Mouse (Mus musculus): ENCODE results near the gene Gnai2. TPM values are rescaled to one million over a fixed set of nuclear protein-coding genes. Genes with fewer than 3 reads are reported as not detected.
A peak's percentile ranks its signal among the peaks of the same experiment; 100 is the strongest.

Gnai2 gene
- polyA plus RNA-seq, 1 experiment: 1,017 TPM

- TF ChIP-seq CTCF (IDR thresholded peaks at IDR 0.05; ENCODE audit: low read depth, low read length) (peak; percentile 53), POLR2A (IDR thresholded peaks at IDR 0.05; ENCODE audit: borderline replicate concordance, low read depth, low read length) (no peak)
- no peak overlapping the region for H3K4me3 ChIP-seq (ENCODE audit: insufficient read depth, low read length)
- H3K4me1 ChIP-seq (ENCODE audit: control insufficient read depth, insufficient read depth, low read length): peaks cover 71% of the 10 kb centered on the region
- H3K27ac ChIP-seq (ENCODE audit: insufficient read depth, low read depth, low read length): peak overlapping the region; percentile 13; the same call in 1 of the 2 replicates
Measured at GRCm38 (mm10) chr9:107626844-107627277, 8.3 kb downstream of the Gnai2 start.

DNA sequence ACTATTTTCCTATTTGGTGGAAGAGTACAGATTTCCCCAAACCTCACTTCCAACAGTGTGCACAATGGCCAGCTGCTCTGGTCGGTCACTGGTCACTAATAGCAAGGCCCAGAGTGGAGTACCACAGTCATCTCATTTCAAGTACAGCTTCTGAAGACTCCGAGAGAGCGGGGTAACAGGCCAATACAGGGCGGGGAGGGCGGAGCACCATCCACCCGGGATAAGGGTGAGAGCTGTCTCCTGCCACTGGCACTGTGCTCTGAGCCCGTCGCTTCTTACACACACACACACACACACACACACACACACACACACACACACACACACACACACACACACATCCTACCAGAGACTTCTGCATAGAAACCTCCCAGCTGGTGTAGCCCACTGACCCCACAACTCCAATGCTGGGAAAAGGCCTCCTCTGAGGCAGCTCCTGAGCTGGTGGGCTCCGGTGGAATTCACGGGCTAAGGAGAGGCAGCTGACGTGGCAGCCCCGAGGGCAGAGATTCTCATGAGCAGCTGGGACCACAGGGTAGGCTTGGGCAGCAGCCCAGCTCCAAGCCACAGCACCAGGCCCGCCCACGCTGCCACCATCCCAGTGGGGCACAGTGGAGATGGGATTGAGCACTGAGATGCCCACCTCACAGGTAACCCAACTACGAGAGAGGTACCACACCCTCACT is 8.9 kb downstream of the Gnai2 start:
- no peak for TF ChIP-seq POLR2A (IDR thresholded peaks at IDR 0.05; ENCODE audit: borderline replicate concordance, low read depth, low read length)
- Histone ChIP-seq H3K27ac (ENCODE audit: insufficient read depth, low read depth, low read length) (no peak overlapping the region), H3K4me1 (ENCODE audit: control insufficient read depth, insufficient read depth, low read length) (peaks cover 65% of the 10 kb centered on the region), H3K4me3 (ENCODE audit: insufficient read depth, low read length) (no peak overlapping the region)

DNA sequence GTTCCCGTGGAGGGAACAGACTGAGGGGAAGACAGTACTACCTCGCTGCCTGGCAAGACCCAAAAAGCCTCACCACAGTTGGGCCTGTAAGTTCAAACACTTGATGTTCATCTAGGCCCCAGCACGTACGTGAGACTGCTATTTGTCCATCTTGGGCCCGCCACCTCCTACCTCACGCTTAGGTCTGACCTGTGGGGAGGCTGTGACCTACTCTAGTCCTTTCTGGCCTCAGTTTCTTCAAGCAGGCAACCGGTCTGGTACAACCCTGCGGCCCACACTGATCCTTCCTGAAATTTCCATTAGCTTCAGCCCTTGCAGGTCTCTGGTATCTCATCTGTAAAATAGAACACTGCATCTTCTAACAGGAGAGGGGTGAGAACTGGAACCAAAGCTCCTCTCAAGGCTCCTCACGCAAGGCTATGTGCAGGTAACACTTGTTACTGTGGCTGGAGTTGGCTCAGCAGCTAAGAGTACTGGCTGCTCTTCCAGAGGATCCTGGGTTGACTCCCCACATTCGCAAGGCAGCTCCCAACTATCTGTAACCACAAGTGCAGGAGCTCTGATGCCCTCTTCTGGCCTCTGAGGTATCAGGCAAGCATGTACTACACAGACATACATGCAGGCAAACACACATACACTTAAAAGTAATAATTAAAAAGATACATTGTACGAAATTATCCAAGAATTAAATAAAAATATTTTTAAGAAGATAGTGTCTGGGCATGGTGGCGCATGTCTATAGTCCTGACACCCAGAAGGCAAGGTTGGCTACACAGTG is 9.6 kb downstream of the Gnai2 start:
- Histone ChIP-seq H3K4me1 (ENCODE audit: control insufficient read depth, insufficient read depth, low read length) (peaks cover 58% of the 10 kb centered on the region), H3K4me3 (ENCODE audit: insufficient read depth, low read length) (no peak overlapping the region; the same call in 1 of the 2 replicates), H3K27ac (ENCODE audit: insufficient read depth, low read depth, low read length) (peak overlapping the region; percentile 50)
- TF ChIP-seq CTCF (IDR thresholded peaks at IDR 0.05; ENCODE audit: low read depth, low read length): no peak
- no peak for TF ChIP-seq POLR2A (IDR thresholded peaks at IDR 0.05; ENCODE audit: borderline replicate concordance, low read depth, low read length)

DNA sequence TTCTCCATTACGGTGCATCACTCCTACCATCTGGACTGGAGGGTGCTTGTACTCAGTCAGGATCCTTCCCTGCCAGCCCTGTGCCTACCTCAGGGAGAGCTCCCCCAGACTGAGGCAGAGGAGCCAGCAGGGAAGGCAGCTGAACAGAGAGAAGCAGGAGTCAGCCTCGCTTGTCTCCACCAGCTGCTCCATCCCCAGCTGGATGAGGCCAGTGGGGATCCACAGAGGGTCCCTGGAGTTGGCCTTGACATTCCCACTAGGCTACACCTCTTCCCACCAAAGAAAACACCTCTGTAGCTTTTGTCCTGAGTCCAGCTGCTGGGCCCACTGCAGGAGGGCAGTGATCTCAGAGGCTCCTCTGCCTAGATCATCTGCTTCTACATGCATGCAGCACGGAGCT is 10.2 kb downstream of the Gnai2 start:
- Histone ChIP-seq H3K27ac (ENCODE audit: insufficient read depth, low read depth, low read length) (peak overlapping the region; percentile 50), H3K4me3 (ENCODE audit: insufficient read depth, low read length) (peak overlapping the region; percentile 34), H3K4me1 (ENCODE audit: control insufficient read depth, insufficient read depth, low read length) (peaks cover 54% of the 10 kb centered on the region)
- TF ChIP-seq CTCF (IDR thresholded peaks at IDR 0.05; ENCODE audit: low read depth, low read length): no peak

DNA sequence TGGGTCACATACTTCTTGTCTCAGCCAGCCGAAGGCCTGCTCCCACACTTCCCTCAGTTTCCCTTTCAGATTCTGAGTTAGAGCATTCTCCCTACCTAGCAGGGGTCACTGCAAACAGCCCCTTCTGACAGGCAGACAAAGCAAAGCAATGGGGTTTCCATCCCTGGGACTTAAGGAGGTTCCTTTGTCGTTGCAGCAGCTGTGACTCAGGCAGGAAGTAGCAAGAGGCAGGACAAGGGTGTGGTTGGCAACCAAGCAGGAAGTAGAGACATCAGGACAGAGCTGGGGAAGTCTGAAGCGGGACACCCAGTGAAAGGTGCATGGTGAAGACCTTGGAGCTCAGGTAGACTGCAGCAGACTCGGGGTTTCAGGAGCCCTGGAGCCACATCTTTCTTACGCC is 10.6 kb downstream of the Gnai2 start:
- Histone ChIP-seq H3K4me1 (ENCODE audit: control insufficient read depth, insufficient read depth, low read length) (peaks cover 50% of the 10 kb centered on the region), H3K27ac (ENCODE audit: insufficient read depth, low read depth, low read length) (peak overlapping the region; percentile 63), H3K4me3 (ENCODE audit: insufficient read depth, low read length) (peak overlapping the region; percentile 34)
- TF ChIP-seq CTCF (IDR thresholded peaks at IDR 0.05; ENCODE audit: low read depth, low read length) (no peak), POLR2A (IDR thresholded peaks at IDR 0.05; ENCODE audit: borderline replicate concordance, low read depth, low read length) (no peak)

GRCm38 (mm10) chr9:107620954-107621353 is 14.2 kb downstream of the Gnai2 start:
- H3K27ac ChIP-seq (ENCODE audit: insufficient read depth, low read depth, low read length): no peak overlapping the region
- peaks cover 27% of the 10 kb centered on the region for H3K4me1 ChIP-seq (ENCODE audit: control insufficient read depth, insufficient read depth, low read length)
- no peak overlapping the region for H3K4me3 ChIP-seq (ENCODE audit: insufficient read depth, low read length)
- TF ChIP-seq CTCF (IDR thresholded peaks at IDR 0.05; ENCODE audit: low read depth, low read length) (no peak), POLR2A (IDR thresholded peaks at IDR 0.05; ENCODE audit: borderline replicate concordance, low read depth, low read length) (no peak)

GRCm38 (mm10) chr9:107619546-107619879 is 15.7 kb downstream of the Gnai2 start:
- H3K4me3 ChIP-seq (ENCODE audit: insufficient read depth, low read length): no peak overlapping the region
- H3K4me1 ChIP-seq (ENCODE audit: control insufficient read depth, insufficient read depth, low read length): peaks cover 16% of the 10 kb centered on the region
- no peak overlapping the region for H3K27ac ChIP-seq (ENCODE audit: insufficient read depth, low read depth, low read length)
- TF ChIP-seq CTCF (IDR thresholded peaks at IDR 0.05; ENCODE audit: low read depth, low read length) (no peak), POLR2A (IDR thresholded peaks at IDR 0.05; ENCODE audit: borderline replicate concordance, low read depth, low read length) (no peak)

- Histone ChIP-seq H3K27ac (ENCODE audit: insufficient read depth, low read depth, low read length) (no peak overlapping the region), H3K4me3 (ENCODE audit: insufficient read depth, low read length) (no peak overlapping the region), H3K4me1 (ENCODE audit: control insufficient read depth, insufficient read depth, low read length) (peaks cover 12% of the 10 kb centered on the region)
- no peak for TF ChIP-seq CTCF (IDR thresholded peaks at IDR 0.05; ENCODE audit: low read depth, low read length)
- TF ChIP-seq POLR2A (IDR thresholded peaks at IDR 0.05; ENCODE audit: borderline replicate concordance, low read depth, low read length): no peak
Measured at GRCm38 (mm10) chr9:107618778-107619545, 16.2 kb downstream of the Gnai2 start.

GRCm38 (mm10) chr9:107618098-107618497 is 17.1 kb downstream of the Gnai2 start:
- no peak overlapping the region for H3K27ac ChIP-seq (ENCODE audit: insufficient read depth, low read depth, low read length)
- peaks cover 6% of the 10 kb centered on the region for H3K4me1 ChIP-seq (ENCODE audit: control insufficient read depth, insufficient read depth, low read length)
- TF ChIP-seq POLR2A (IDR thresholded peaks at IDR 0.05; ENCODE audit: borderline replicate concordance, low read depth, low read length) (no peak), CTCF (IDR thresholded peaks at IDR 0.05; ENCODE audit: low read depth, low read length) (no peak)
- H3K4me3 ChIP-seq (ENCODE audit: insufficient read depth, low read length): no peak overlapping the region

GRCm38 (mm10) chr9:107617461-107617860 is 17.7 kb downstream of the Gnai2 start:
- Histone ChIP-seq H3K4me3 (ENCODE audit: insufficient read depth, low read length) (no peak overlapping the region), H3K4me1 (ENCODE audit: control insufficient read depth, insufficient read depth, low read length) (peaks cover 9% of the 10 kb centered on the region), H3K27ac (ENCODE audit: insufficient read depth, low read depth, low read length) (no peak overlapping the region)
- TF ChIP-seq CTCF (IDR thresholded peaks at IDR 0.05; ENCODE audit: low read depth, low read length) (no peak), POLR2A (IDR thresholded peaks at IDR 0.05; ENCODE audit: borderline replicate concordance, low read depth, low read length) (no peak)
